Mouse (Mus musculus): ENCODE measurements around the gene Ube2h. TPM values are rescaled to one million over a fixed set of nuclear protein-coding genes. Genes with fewer than 3 reads are reported as not detected.

The Ube2h gene
- polyA plus RNA-seq, 1 experiment from 2014 or later, result 44.4 TPM

- 75% methylated on average over 5 of the region's 5 CpGs for WGBS
These were observed 34.5 kb downstream of the Ube2h start for GRCm38 (mm10) chr6:30269846-30270245.

GRCm38 (mm10) chr6:30267486-30267885, 36.9 kb downstream of the Ube2h start:
- Histone ChIP-seq H3K36me3 (peaks cover 51% of the 10 kb centered on the region), H3K4me2 (no peak overlapping the region), H3K27ac (no peak overlapping the region), H3K4me1 (0 out of 2 replicates have a peak, but pooled peaks cover 5% of the 10 kb centered on the region), H3K27me3 (no peaks in the 10 kb centered on the region), H3K9me3 (no peaks in the 10 kb centered on the region), H3K9ac (no peak overlapping the region), H3K4me3 (no peak overlapping the region)
- 89% methylated on average over 7 of the region's 7 CpGs for WGBS
- ATAC-seq (ENCODE audit: insufficient number of reproducible peaks, insufficient read depth, low FRiP score, low TSS enrichment, low read depth), result no peak

More at GRCm38 (mm10) chr6:30269846-30270245, 34.5 kb downstream of the Ube2h start:
- no peaks in the 10 kb centered on the region for H3K9me3 ChIP-seq
- H3K9ac ChIP-seq, result no peak overlapping the region
- no peak for ATAC-seq (ENCODE audit: insufficient number of reproducible peaks, insufficient read depth, low FRiP score, low TSS enrichment, low read depth)
- no peak overlapping the region for H3K27ac ChIP-seq
- no peaks in the 10 kb centered on the region for H3K27me3 ChIP-seq
- H3K4me2 ChIP-seq, result no peak overlapping the region
- no peaks in the 10 kb centered on the region for H3K4me1 ChIP-seq
- no peak overlapping the region for H3K4me3 ChIP-seq
- peaks cover 58% of the 10 kb centered on the region for H3K36me3 ChIP-seq

- Histone ChIP-seq H3K27me3 (no peaks in the 10 kb centered on the region), H3K4me1 (0 out of 2 replicates have a peak, but pooled peaks cover 5% of the 10 kb centered on the region), H3K4me2 (no peak overlapping the region), H3K27ac (no peak overlapping the region), H3K4me3 (no peak overlapping the region), H3K9ac (no peak overlapping the region), H3K36me3 (peaks cover 56% of the 10 kb centered on the region), H3K9me3 (no peaks in the 10 kb centered on the region)
- WGBS, result 82% methylated on average over 4 of the region's 4 CpGs
- ATAC-seq (ENCODE audit: insufficient number of reproducible peaks, insufficient read depth, low FRiP score, low TSS enrichment, low read depth), result no peak
These were observed 38.9 kb downstream of the Ube2h start for GRCm38 (mm10) chr6:30265402-30265801.

GRCm38 (mm10) chr6:30263053-30263452, 41.3 kb downstream of the Ube2h start:
- H3K4me1 ChIP-seq, result 0 out of 2 replicates have a peak, but pooled peaks cover 5% of the 10 kb centered on the region
- H3K4me2 ChIP-seq, result no peak overlapping the region
- peaks cover 66% of the 10 kb centered on the region for H3K36me3 ChIP-seq
- H3K9ac ChIP-seq, result no peak overlapping the region
- ATAC-seq (ENCODE audit: insufficient number of reproducible peaks, insufficient read depth, low FRiP score, low TSS enrichment, low read depth), result no peak
- 69% methylated on average over 4 of the region's 4 CpGs for WGBS
- no peak overlapping the region for H3K4me3 ChIP-seq
- no peak overlapping the region for H3K27ac ChIP-seq
- H3K27me3 ChIP-seq, result no peaks in the 10 kb centered on the region
- no peaks in the 10 kb centered on the region for H3K9me3 ChIP-seq

GRCm38 (mm10) chr6:30259271-30259670, 45.1 kb downstream of the Ube2h start:
- Histone ChIP-seq H3K4me2 (no peak overlapping the region), H3K4me1 (0 out of 2 replicates have a peak, but pooled peaks cover 5% of the 10 kb centered on the region), H3K27ac (no peak overlapping the region), H3K27me3 (no peaks in the 10 kb centered on the region), H3K36me3 (peaks cover 52% of the 10 kb centered on the region), H3K4me3 (no peak overlapping the region), H3K9me3 (no peaks in the 10 kb centered on the region), H3K9ac (no peak overlapping the region)
- no peak for ATAC-seq (ENCODE audit: insufficient number of reproducible peaks, insufficient read depth, low FRiP score, low TSS enrichment, low read depth)
- WGBS, result 83% methylated on average over 6 of the region's 6 CpGs

- no peak overlapping the region for H3K4me2 ChIP-seq
- peaks cover 55% of the 10 kb centered on the region for H3K36me3 ChIP-seq
- H3K4me3 ChIP-seq, result no peak overlapping the region
- no peak for ATAC-seq (ENCODE audit: insufficient number of reproducible peaks, insufficient read depth, low FRiP score, low TSS enrichment, low read depth)
- WGBS, result 65% methylated on average over 1 of the region's 1 CpGs
- H3K27me3 ChIP-seq, result no peaks in the 10 kb centered on the region
- H3K27ac ChIP-seq, result no peak overlapping the region
- no peak overlapping the region for H3K9ac ChIP-seq
- no peaks in the 10 kb centered on the region for H3K4me1 ChIP-seq
- H3K9me3 ChIP-seq, result no peaks in the 10 kb centered on the region
These were observed 46.4 kb downstream of the Ube2h start for GRCm38 (mm10) chr6:30257962-30258361.

- H3K27me3 ChIP-seq, result no peaks in the 10 kb centered on the region
- peaks cover 53% of the 10 kb centered on the region for H3K36me3 ChIP-seq
- 74% methylated on average over 1 of the region's 1 CpGs for WGBS
- no peak overlapping the region for H3K4me3 ChIP-seq
- no peak for ATAC-seq (ENCODE audit: insufficient number of reproducible peaks, insufficient read depth, low FRiP score, low TSS enrichment, low read depth)
- no peaks in the 10 kb centered on the region for H3K9me3 ChIP-seq
- no peak overlapping the region for H3K9ac ChIP-seq
- H3K27ac ChIP-seq, result no peak overlapping the region
- H3K4me1 ChIP-seq, result no peaks in the 10 kb centered on the region
- no peak overlapping the region for H3K4me2 ChIP-seq
These were observed 48.5 kb downstream of the Ube2h start for GRCm38 (mm10) chr6:30255846-30256245.

GRCm38 (mm10) chr6:30252271-30253010, 51.9 kb downstream of the Ube2h start:
- no peak overlapping the region for H3K4me3 ChIP-seq
- no peak overlapping the region for H3K9ac ChIP-seq
- H3K36me3 ChIP-seq, result peaks cover 40% of the 10 kb centered on the region
- ATAC-seq (ENCODE audit: insufficient number of reproducible peaks, insufficient read depth, low FRiP score, low TSS enrichment, low read depth), result no peak
- H3K27me3 ChIP-seq, result no peaks in the 10 kb centered on the region
- no peak overlapping the region for H3K4me2 ChIP-seq
- H3K27ac ChIP-seq, result no peak overlapping the region
- H3K4me1 ChIP-seq, result peaks cover 3% of the 10 kb centered on the region; the same call in 1 of the 2 replicates
- 92% methylated on average over 5 of the region's 5 CpGs for WGBS
- H3K9me3 ChIP-seq, result no peaks in the 10 kb centered on the region

GRCm38 (mm10) chr6:30248708-30249107, 55.6 kb downstream of the Ube2h start:
- Histone ChIP-seq H3K9me3 (no peaks in the 10 kb centered on the region), H3K4me1 (peaks cover 3% of the 10 kb centered on the region; the same call in 1 of the 2 replicates), H3K9ac (no peak overlapping the region), H3K27ac (no peak overlapping the region; the same call in 1 of the 2 replicates), H3K4me2 (no peak overlapping the region), H3K27me3 (no peaks in the 10 kb centered on the region), H3K36me3 (peaks cover 23% of the 10 kb centered on the region), H3K4me3 (no peak overlapping the region)
- ATAC-seq (ENCODE audit: insufficient number of reproducible peaks, insufficient read depth, low FRiP score, low TSS enrichment, low read depth), result no peak
- WGBS, result 81% methylated on average over 3 of the region's 3 CpGs

- H3K4me2 ChIP-seq, result no peak overlapping the region
- H3K36me3 ChIP-seq, result 0 out of 2 replicates have a peak, but pooled peaks cover 9% of the 10 kb centered on the region
- H3K9ac ChIP-seq, result no peak overlapping the region
- H3K27me3 ChIP-seq, result no peaks in the 10 kb centered on the region
- 87% methylated on average over 5 of the region's 5 CpGs for WGBS
- H3K4me1 ChIP-seq, result peaks cover 3% of the 10 kb centered on the region; the same call in 1 of the 2 replicates
- no peak overlapping the region for H3K27ac ChIP-seq
- no peak overlapping the region for H3K4me3 ChIP-seq
- ATAC-seq (ENCODE audit: insufficient number of reproducible peaks, insufficient read depth, low FRiP score, low TSS enrichment, low read depth), result no peak
- H3K9me3 ChIP-seq, result no peaks in the 10 kb centered on the region
These were observed 58.4 kb downstream of the Ube2h start for GRCm38 (mm10) chr6:30245940-30246339.

- H3K4me3 ChIP-seq, result no peak overlapping the region
- WGBS, result 91% methylated on average over 5 of the region's 5 CpGs
These were observed 58.9 kb downstream of the Ube2h start for GRCm38 (mm10) chr6:30245397-30245796.

GRCm38 (mm10) chr6:30243347-30244007, 60.9 kb downstream of the Ube2h start:
- H3K27me3 ChIP-seq, result no peaks in the 10 kb centered on the region

More at GRCm38 (mm10) chr6:30245397-30245796, 58.9 kb downstream of the Ube2h start:
- no peaks in the 10 kb centered on the region for H3K9me3 ChIP-seq
- ATAC-seq (ENCODE audit: insufficient number of reproducible peaks, insufficient read depth, low FRiP score, low TSS enrichment, low read depth), result no peak
- peaks cover 12% of the 10 kb centered on the region for H3K36me3 ChIP-seq
- no peak overlapping the region for H3K27ac ChIP-seq
- no peak overlapping the region for H3K4me2 ChIP-seq
- H3K4me1 ChIP-seq, result peaks cover 3% of the 10 kb centered on the region; the same call in 1 of the 2 replicates
- H3K27me3 ChIP-seq, result no peaks in the 10 kb centered on the region
- H3K9ac ChIP-seq, result no peak overlapping the region

More at GRCm38 (mm10) chr6:30243347-30244007, 60.9 kb downstream of the Ube2h start:
- no peak for ATAC-seq (ENCODE audit: insufficient number of reproducible peaks, insufficient read depth, low FRiP score, low TSS enrichment, low read depth)
- Histone ChIP-seq H3K4me1 (peaks cover 2% of the 10 kb centered on the region; the same call in 1 of the 2 replicates), H3K4me3 (no peak overlapping the region), H3K27ac (no peak overlapping the region), H3K4me2 (no peak overlapping the region), H3K9ac (no peak overlapping the region), H3K9me3 (no peaks in the 10 kb centered on the region), H3K36me3 (peaks cover 25% of the 10 kb centered on the region)
- 93% methylated on average over 9 of the region's 9 CpGs for WGBS
